Mouse (Mus musculus): Measurements from ENCODE around the gene Nr2f1. TPM values are rescaled to one million over a fixed set of nuclear protein-coding genes. Genes with fewer than 3 reads are reported as not detected.

Gene Nr2f1
- polyA plus RNA-seq, 1 experiment: 6.8 TPM

DNA sequence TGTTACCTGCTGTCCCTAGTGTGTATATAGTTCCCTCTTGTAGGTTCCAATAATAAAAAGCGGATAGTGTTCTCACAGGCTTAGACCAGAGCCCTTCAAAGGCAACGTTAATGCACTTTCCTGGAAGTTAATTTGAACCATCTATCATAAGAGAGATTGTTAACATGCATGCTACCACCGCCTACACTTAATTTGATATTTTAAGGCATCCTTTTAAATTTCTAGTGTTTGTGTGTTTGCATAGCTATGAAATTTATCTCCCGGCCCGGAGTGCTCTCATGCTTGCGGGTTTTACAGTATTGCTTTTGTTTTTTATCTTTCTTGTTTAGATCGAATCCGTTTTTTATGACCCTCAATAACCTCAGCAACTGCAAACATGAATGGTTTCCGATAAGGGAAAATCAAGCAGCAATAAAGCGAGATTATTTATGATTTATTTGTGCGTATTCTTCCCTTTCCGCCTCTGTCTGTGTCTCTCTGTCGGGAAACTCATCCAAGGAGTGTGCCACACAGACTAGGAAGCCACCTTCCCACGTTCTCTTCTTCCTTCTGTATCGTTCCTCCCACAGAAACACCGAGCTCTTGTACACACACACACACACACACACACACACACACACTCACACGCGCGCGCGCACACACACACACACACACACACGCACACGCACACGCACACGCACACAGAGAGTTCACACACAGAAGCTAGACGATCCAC lies 5.3 kb downstream of the Nr2f1 start:
- TF ChIP-seq USF1 (IDR thresholded peaks at IDR 0.05; ENCODE audit: low read depth) (no peak), MYOG (IDR thresholded peaks at IDR 0.05; ENCODE audit: control insufficient read depth, extremely low read depth, insufficient read length) (no peak), FOSL1 (IDR thresholded peaks at IDR 0.05; ENCODE audit: insufficient read depth, low read length, poor library complexity, severe bottlenecking) (no peak), MYOD1 (IDR thresholded peaks at IDR 0.05; ENCODE audit: control insufficient read depth, insufficient read length, low read depth) (no peak), CEBPB (IDR thresholded peaks at IDR 0.05; ENCODE audit: low read depth) (no peak), CTCF (IDR thresholded peaks at IDR 0.05; ENCODE audit: control insufficient read depth, insufficient read depth, insufficient read length) (no peak), MAX (IDR thresholded peaks at IDR 0.05) (no peak)
- Histone ChIP-seq H3K36me3 (ENCODE audit: control insufficient read depth, insufficient read depth) (peaks cover 16% of the 10 kb centered on the region), H3K4me3 (ENCODE audit: insufficient read depth, poor library complexity, severe bottlenecking) (no peak overlapping the region), H3K27me3 (ENCODE audit: control insufficient read depth, insufficient read depth, insufficient read length) (no peaks in the 10 kb centered on the region), H3ac (ENCODE audit: control insufficient read depth, insufficient read length, low read depth) (no peak overlapping the region), H3K79me2 (ENCODE audit: control insufficient read depth, insufficient read depth) (peaks cover 14% of the 10 kb centered on the region), H3K79me3 (ENCODE audit: low read depth) (peaks cover 5% of the 10 kb centered on the region)

DNA sequence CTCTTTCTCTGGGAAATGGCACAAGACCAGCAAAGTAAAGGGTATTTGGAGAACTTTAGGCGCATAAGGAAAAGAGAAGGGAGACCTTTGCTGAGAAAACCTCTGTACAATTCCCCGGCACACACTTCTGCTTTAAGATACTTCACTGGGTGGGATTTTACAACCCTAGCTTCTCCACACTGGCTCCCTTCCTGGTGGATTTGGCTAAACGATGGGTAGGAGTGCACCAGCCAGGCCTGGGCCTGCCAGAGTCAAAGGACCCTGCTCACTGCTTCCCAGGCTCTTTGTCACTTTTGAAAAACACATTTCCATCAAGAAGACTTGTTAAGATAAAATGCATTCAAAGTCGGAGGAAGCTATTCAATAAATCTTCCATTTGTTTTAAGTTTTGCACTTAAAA lies 6.3 kb downstream of the Nr2f1 start:
- no peak overlapping the region for H3K4me3 ChIP-seq (ENCODE audit: insufficient read depth, poor library complexity, severe bottlenecking)
- peaks cover 12% of the 10 kb centered on the region for H3K79me2 ChIP-seq (ENCODE audit: control insufficient read depth, insufficient read depth)
- peaks cover 5% of the 10 kb centered on the region for H3K79me3 ChIP-seq (ENCODE audit: low read depth)
- H3K27me3 ChIP-seq (ENCODE audit: control insufficient read depth, insufficient read depth, insufficient read length): no peaks in the 10 kb centered on the region
- H3ac ChIP-seq (ENCODE audit: control insufficient read depth, insufficient read length, low read depth): no peak overlapping the region
- H3K36me3 ChIP-seq (ENCODE audit: control insufficient read depth, insufficient read depth): peaks cover 16% of the 10 kb centered on the region
- TF ChIP-seq MYOD1 (IDR thresholded peaks at IDR 0.05; ENCODE audit: control insufficient read depth, insufficient read length, low read depth): no peak
- no peak for TF ChIP-seq MAX (IDR thresholded peaks at IDR 0.05)
- TF ChIP-seq USF1 (IDR thresholded peaks at IDR 0.05; ENCODE audit: low read depth): no peak
- TF ChIP-seq FOSL1 (IDR thresholded peaks at IDR 0.05; ENCODE audit: insufficient read depth, low read length, poor library complexity, severe bottlenecking): no peak
- no peak for TF ChIP-seq CEBPB (IDR thresholded peaks at IDR 0.05; ENCODE audit: low read depth)

DNA sequence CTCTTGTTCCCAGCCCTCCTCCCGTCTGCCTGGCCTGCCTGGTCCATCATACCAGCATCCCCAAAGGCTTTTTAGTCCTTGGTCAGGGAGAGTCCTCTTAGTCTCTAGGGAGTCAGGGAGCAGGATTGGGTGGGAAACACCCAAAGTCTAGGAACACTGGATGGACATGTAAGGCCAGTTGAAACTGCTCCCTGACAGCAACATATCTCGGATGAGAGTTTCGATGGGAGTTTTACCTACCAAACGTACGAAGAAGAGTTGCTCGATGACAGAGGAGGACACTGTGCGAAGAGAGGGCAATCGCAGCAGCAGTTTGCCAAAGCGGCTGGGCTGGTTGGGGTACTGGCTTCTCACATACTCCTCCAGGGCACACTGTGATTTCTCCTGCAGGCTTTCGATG lies 10.0 kb downstream of the Nr2f1 start:
- Histone ChIP-seq H3K79me3 (ENCODE audit: low read depth) (no peaks in the 10 kb centered on the region), H3K27me3 (ENCODE audit: control insufficient read depth, insufficient read depth, insufficient read length) (no peaks in the 10 kb centered on the region), H3K36me3 (ENCODE audit: control insufficient read depth, insufficient read depth) (peaks cover 19% of the 10 kb centered on the region), H3K4me3 (ENCODE audit: insufficient read depth, poor library complexity, severe bottlenecking) (no peak overlapping the region), H3ac (ENCODE audit: control insufficient read depth, insufficient read length, low read depth) (no peak overlapping the region), H3K79me2 (ENCODE audit: control insufficient read depth, insufficient read depth) (no peaks in the 10 kb centered on the region)
- no peak for TF ChIP-seq CEBPB (IDR thresholded peaks at IDR 0.05; ENCODE audit: low read depth)
- TF ChIP-seq USF1 (IDR thresholded peaks at IDR 0.05; ENCODE audit: low read depth): no peak
- TF ChIP-seq MYOD1 (IDR thresholded peaks at IDR 0.05; ENCODE audit: control insufficient read depth, insufficient read length, low read depth): no peak
- TF ChIP-seq MAX (IDR thresholded peaks at IDR 0.05): no peak
- no peak for TF ChIP-seq MYOG (IDR thresholded peaks at IDR 0.05; ENCODE audit: control insufficient read depth, extremely low read depth, insufficient read length)
- TF ChIP-seq FOSL1 (IDR thresholded peaks at IDR 0.05; ENCODE audit: insufficient read depth, low read length, poor library complexity, severe bottlenecking): no peak

DNA sequence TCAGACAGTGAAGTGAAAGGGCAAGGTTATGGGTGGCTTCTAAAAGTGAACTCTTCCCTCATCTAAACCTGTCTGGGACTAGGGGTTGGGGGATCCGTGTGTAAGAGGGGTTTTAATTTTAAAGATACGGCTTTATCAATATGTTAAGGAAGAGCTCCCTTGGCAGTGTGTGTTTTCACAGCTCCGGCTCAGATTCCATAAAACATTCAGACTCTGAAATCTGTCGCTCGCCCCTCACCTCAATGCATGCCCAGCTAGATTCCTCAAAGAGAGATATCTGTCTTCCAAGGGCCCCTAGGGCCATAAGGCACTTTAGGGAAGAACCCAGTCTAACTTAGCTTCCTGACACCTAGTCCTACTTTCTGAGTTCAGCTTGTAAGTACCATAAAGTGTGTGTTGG lies 11.7 kb downstream of the Nr2f1 start:
- Histone ChIP-seq H3K36me3 (ENCODE audit: control insufficient read depth, insufficient read depth) (peaks cover 12% of the 10 kb centered on the region), H3K79me3 (ENCODE audit: low read depth) (no peaks in the 10 kb centered on the region), H3K79me2 (ENCODE audit: control insufficient read depth, insufficient read depth) (no peaks in the 10 kb centered on the region), H3K4me3 (ENCODE audit: insufficient read depth, poor library complexity, severe bottlenecking) (no peak overlapping the region), H3K27me3 (ENCODE audit: control insufficient read depth, insufficient read depth, insufficient read length) (no peaks in the 10 kb centered on the region), H3ac (ENCODE audit: control insufficient read depth, insufficient read length, low read depth) (no peak overlapping the region)
- TF ChIP-seq MAX (IDR thresholded peaks at IDR 0.05) (no peak), CTCF (IDR thresholded peaks at IDR 0.05; ENCODE audit: control insufficient read depth, insufficient read depth, insufficient read length) (no peak), CEBPB (IDR thresholded peaks at IDR 0.05; ENCODE audit: low read depth) (no peak), MYOD1 (IDR thresholded peaks at IDR 0.05; ENCODE audit: control insufficient read depth, insufficient read length, low read depth) (no peak), MYOG (IDR thresholded peaks at IDR 0.05; ENCODE audit: control insufficient read depth, extremely low read depth, insufficient read length) (no peak), USF1 (IDR thresholded peaks at IDR 0.05; ENCODE audit: low read depth) (no peak), FOSL1 (IDR thresholded peaks at IDR 0.05; ENCODE audit: insufficient read depth, low read length, poor library complexity, severe bottlenecking) (no peak)

DNA sequence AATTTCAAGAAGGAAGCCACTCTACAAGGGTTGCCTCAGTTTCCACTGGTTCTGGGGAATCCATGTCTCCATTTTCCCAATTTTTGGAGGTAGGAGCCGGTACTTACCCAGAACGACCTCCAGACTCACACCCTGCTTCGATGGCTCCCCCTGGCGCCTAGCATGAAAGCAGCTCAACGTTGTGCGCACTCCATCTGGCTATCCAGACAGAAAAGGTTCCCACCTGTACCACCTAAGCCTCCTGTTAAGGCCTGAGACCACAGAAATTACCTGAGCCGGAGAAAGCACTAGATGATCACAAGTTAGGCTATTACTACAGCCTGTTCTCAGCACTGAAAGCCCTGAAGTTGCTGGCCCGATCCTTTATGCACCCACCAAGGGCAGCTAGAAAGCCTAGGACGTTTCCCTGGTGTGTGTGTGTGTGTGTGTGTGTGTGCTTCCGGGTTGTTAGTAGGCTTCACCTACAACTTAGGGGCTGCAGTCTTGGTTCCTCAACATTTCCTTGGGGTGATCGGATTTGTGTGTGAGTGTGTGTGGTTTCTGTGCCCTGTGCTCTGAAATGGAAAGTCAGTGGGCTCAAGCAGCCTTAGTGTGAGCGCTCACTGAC lies 13.1 kb downstream of the Nr2f1 start:
- Histone ChIP-seq H3K27me3 (ENCODE audit: control insufficient read depth, insufficient read depth, insufficient read length) (no peaks in the 10 kb centered on the region), H3K4me3 (ENCODE audit: insufficient read depth, poor library complexity, severe bottlenecking) (no peak overlapping the region), H3ac (ENCODE audit: control insufficient read depth, insufficient read length, low read depth) (no peak overlapping the region), H3K79me3 (ENCODE audit: low read depth) (no peaks in the 10 kb centered on the region), H3K36me3 (ENCODE audit: control insufficient read depth, insufficient read depth) (peaks cover 12% of the 10 kb centered on the region), H3K79me2 (ENCODE audit: control insufficient read depth, insufficient read depth) (no peaks in the 10 kb centered on the region)
- TF ChIP-seq MYOG (IDR thresholded peaks at IDR 0.05; ENCODE audit: control insufficient read depth, extremely low read depth, insufficient read length) (no peak), CEBPB (IDR thresholded peaks at IDR 0.05; ENCODE audit: low read depth) (no peak), FOSL1 (IDR thresholded peaks at IDR 0.05; ENCODE audit: insufficient read depth, low read length, poor library complexity, severe bottlenecking) (no peak), CTCF (IDR thresholded peaks at IDR 0.05; ENCODE audit: control insufficient read depth, insufficient read depth, insufficient read length) (no peak), MYOD1 (IDR thresholded peaks at IDR 0.05; ENCODE audit: control insufficient read depth, insufficient read length, low read depth) (no peak)
